Mouse (Mus musculus) monocyte, adult 5-6 weeks (primary cell): ENCODE results near the gene Ptpn1. TPM values are rescaled to one million over a fixed set of nuclear protein-coding genes. Genes with fewer than 3 reads are reported as not detected.

Experiments used
- ATAC-seq: fragments of 153-309, 156-312 bp; replicated peaks from 2 replicates; pipeline ENCODE4 v1.8.0; 2017; ENCODE audit warnings: mild to moderate bottlenecking; ENCODE audit not compliant: low TSS enrichment, insufficient number of reproducible peaks, severe bottlenecking, poor library complexity, low FRiP score
- total RNA-seq: library from RNA; stranded (forward); fragments of 200-1000, 200-491, 200-594 nt; gene quantifications from 3 replicates; pipeline ENCODE4 v1.2.3, GENCODE M21; 2017

The Ptpn1 gene
- total RNA-seq, 1 experiment from 2014 or later: 318 TPM

- no peak for ATAC-seq
Measured at GRCm38 (mm10) chr2:168025882-168026281, 94.0 kb downstream of the Ptpn1 start.

GRCm38 (mm10) chr2:168026467-168026866, 94.6 kb downstream of the Ptpn1 start:
- ATAC-seq: no peak

DNA sequence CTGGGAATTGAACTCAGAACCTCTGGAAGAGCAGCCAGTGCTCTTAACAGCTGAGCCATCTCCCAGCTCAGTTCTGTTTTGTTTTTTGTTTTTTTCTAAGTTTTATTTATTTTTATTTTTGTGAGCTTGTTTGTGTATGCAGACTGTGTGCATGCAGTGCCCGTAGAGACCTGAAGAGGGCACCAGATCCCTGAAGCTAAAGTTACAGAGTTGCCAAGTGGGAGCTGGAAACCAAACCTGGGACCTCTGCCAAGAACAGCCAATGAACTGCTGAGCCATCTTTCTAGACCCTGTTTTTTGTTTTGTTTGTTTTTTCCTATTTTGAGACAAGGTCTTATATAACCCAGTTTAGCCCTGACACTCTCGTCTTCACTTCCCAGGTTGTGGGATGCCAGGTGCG, 96.5 kb downstream of the Ptpn1 start:
- no peak for ATAC-seq

Other genes with a start within 250 kb of the Ptpn1 start
- 255 to 567 TPM (median 357 TPM) in 3 replicates for gene Cebpb, start 243.1 kb upstream of the Ptpn1 start, total RNA-seq
- gene Tmem189, start 242.2 kb upstream of the Ptpn1 start, total RNA-seq: 55.2 to 64.6 TPM (median 57.9 TPM) in 3 replicates
- gene Ripor3, start 78.6 kb downstream of the Ptpn1 start, total RNA-seq: 0.21 to 0.58 TPM in 2 of 3 replicates, not detected in the other
- gene Pard6b, start 148.9 kb downstream of the Ptpn1 start, total RNA-seq: 0.78 to 2.5 TPM in 2 of 3 replicates, not detected in the other